In the genomic region with DNA sequence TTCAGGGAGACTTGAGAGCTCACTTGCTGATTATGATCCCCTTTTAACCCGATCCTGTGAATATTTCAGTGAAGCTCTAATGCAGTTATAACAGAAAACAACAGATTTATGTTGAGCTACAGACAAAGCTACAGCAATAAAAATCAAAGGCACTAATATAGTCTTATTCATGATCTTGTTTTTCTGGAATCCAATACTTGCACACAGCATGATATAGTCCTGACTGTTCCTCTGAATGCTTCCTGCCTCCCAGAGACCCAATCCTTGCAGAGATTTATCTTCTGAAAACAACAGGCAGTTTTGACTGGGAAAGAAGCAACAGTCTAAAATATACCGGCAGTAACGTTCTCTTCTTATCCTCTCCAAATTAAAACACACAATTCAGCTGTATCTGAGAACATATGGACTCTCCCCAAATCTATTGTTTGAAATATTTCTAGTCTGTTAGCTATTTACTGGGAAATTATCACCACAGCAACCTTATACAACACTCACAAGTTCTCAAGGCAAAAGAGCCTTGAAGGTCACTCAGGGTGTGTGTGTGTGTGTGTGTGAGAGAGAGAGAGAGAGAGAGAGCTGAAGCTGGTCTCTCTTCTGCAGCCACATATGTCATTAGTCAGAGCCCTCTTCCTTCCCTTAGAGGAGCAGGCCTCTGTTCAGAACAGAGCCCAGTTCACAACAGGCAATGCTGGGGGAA, we compare ENCODE assay signal across 21 mouse cellular contexts. TPM values are rescaled to one million over a fixed set of nuclear protein-coding genes. Genes with fewer than 3 reads are reported as not detected.
DNase-seq lines count a peak whose midpoint lies in the region; ATAC-seq lines count a peak whose summit lies in the region.
"Had no signal": no experiment of that assay in that cellular context is flagged by ENCODE, and none has a peak within 500 bp of the region (broad histone marks: within the 10 kb centered on the region; RNA-seq: fewer than 3 reads in every experiment).

No protein-coding gene starts in this region.

- no peak overlapping the region for H3K4me2 ChIP-seq in kidney, embryonic 14.5 days (replicated peaks; ENCODE audit: low read depth, low read length)
- no peak overlapping the region for H3K4me2 ChIP-seq in lung, embryonic 16.5 days (ENCODE audit: low read depth, low read length)
- no peak overlapping the region for H3K4me2 ChIP-seq in embryonic facial prominence, embryonic 13.5 days
- no peak overlapping the region for H3K4me2 ChIP-seq in neural tube, embryonic 13.5 days
- H3K4me2 ChIP-seq: heart, embryonic 11.5 days; liver, embryonic 12.5 days; midbrain, embryonic 15.5 days had no signal

- H3K36me3 ChIP-seq in kidney, embryonic 14.5 days (ENCODE audit: control insufficient read depth, insufficient read depth, low read length): no peaks in the 10 kb centered on the region
- no peaks in the 10 kb centered on the region for H3K36me3 ChIP-seq in lung, embryonic 16.5 days (ENCODE audit: control insufficient read depth, insufficient read depth, low read length)
- no peaks in the 10 kb centered on the region for H3K36me3 ChIP-seq in embryonic facial prominence, embryonic 13.5 days
- H3K36me3 ChIP-seq in neural tube, embryonic 13.5 days: no peaks in the 10 kb centered on the region
- H3K36me3 ChIP-seq: liver, embryonic 12.5 days; midbrain, embryonic 15.5 days had no signal

- H3K4me1 ChIP-seq in kidney, embryonic 14.5 days (ENCODE audit: control insufficient read depth, insufficient read depth, low read length): peaks cover 9% of the 10 kb centered on the region; the same call in 1 of the 2 replicates
- no peaks in the 10 kb centered on the region; the same call in 1 of the 2 replicates for H3K4me1 ChIP-seq in lung, embryonic 16.5 days (replicated peaks; ENCODE audit: control insufficient read depth, insufficient read depth, low read length)
- peaks cover 13% of the 10 kb centered on the region for H3K4me1 ChIP-seq in embryonic facial prominence, embryonic 13.5 days
- H3K4me1 ChIP-seq in neural tube, embryonic 13.5 days (replicated peaks): peaks cover 9% of the 10 kb centered on the region
- H3K4me1 ChIP-seq: liver, embryonic 12.5 days; midbrain, embryonic 15.5 days had no signal

- no peaks in the 10 kb centered on the region for H3K9me3 ChIP-seq in kidney, embryonic 14.5 days (ENCODE audit: control insufficient read depth, low read length)
- no peaks in the 10 kb centered on the region for H3K9me3 ChIP-seq in lung, embryonic 16.5 days (ENCODE audit: control insufficient read depth, low read length)
- no peaks in the 10 kb centered on the region for H3K9me3 ChIP-seq in embryonic facial prominence, embryonic 13.5 days
- H3K9me3 ChIP-seq in neural tube, embryonic 13.5 days: no peaks in the 10 kb centered on the region
- H3K9me3 ChIP-seq: liver, embryonic 12.5 days; midbrain, embryonic 15.5 days had no signal

- H3K4me3 ChIP-seq in kidney, embryonic 14.5 days (ENCODE audit: low read length): no peak overlapping the region
- no peak overlapping the region for H3K4me3 ChIP-seq in lung, embryonic 16.5 days (ENCODE audit: low read length)
- no peak overlapping the region for H3K4me3 ChIP-seq in embryonic facial prominence, embryonic 13.5 days
- H3K4me3 ChIP-seq in neural tube, embryonic 13.5 days: no peak overlapping the region
- H3K4me3 ChIP-seq: gastrocnemius, adult 2 months; liver, embryonic 12.5 days; midbrain, embryonic 15.5 days; myocyte had no signal

- H3K9ac ChIP-seq in kidney, embryonic 14.5 days (ENCODE audit: low read depth, low read length): no peak overlapping the region
- no peak overlapping the region for H3K9ac ChIP-seq in lung, embryonic 16.5 days (ENCODE audit: low read length)
- H3K9ac ChIP-seq in embryonic facial prominence, embryonic 13.5 days: no peak overlapping the region
- no peak overlapping the region for H3K9ac ChIP-seq in neural tube, embryonic 13.5 days
- H3K9ac ChIP-seq: liver, embryonic 12.5 days; midbrain, embryonic 15.5 days had no signal

- ATAC-seq in kidney, embryonic 14.5 days (ENCODE audit: low FRiP score, low TSS enrichment): peak; percentile 50; the same call in 1 of the 2 replicates
- peak; percentile 45; the same call in 1 of the 2 replicates for ATAC-seq in lung, embryonic 16.5 days (ENCODE audit: low read depth)
- ATAC-seq in embryonic facial prominence, embryonic 13.5 days (ENCODE audit: insufficient number of reproducible peaks, insufficient read depth, low FRiP score, low TSS enrichment, low read depth): no peak
- no peak for ATAC-seq in neural tube, embryonic 13.5 days (ENCODE audit: low read depth)
- ATAC-seq: hindbrain, embryonic 16.5 days; liver, embryonic 12.5 days; midbrain, embryonic 15.5 days had no signal

- DNase-seq in kidney, postnatal 25 days: no peak
- no peak for DNase-seq in lung, postnatal 25 days (ENCODE audit: low spot score)
- no peak for DNase-seq in spleen, postnatal 4 days (ENCODE audit: low spot score in 2 of 2)
- DNase-seq: adrenal gland, adult 2 months; cerebellum, adult 8-10 months; gastrocnemius, adult 2 months; heart, postnatal 14 days; kidney, adult 9 months; lung, adult 2 months; thymus, adult 18-20 months; thymus, postnatal 4 days had no signal

- no peaks in the 10 kb centered on the region for H3K27me3 ChIP-seq in kidney, embryonic 14.5 days (ENCODE audit: control insufficient read depth, insufficient read depth, low read length)
- H3K27me3 ChIP-seq in lung, embryonic 16.5 days (ENCODE audit: control insufficient read depth, insufficient read depth, low read depth, low read length): no peaks in the 10 kb centered on the region
- no peaks in the 10 kb centered on the region for H3K27me3 ChIP-seq in embryonic facial prominence, embryonic 13.5 days
- no peaks in the 10 kb centered on the region for H3K27me3 ChIP-seq in neural tube, embryonic 13.5 days
- H3K27me3 ChIP-seq: liver, embryonic 12.5 days; midbrain, embryonic 15.5 days had no signal

- 36% methylated on average over 3 of the region's 3 CpGs for WGBS in kidney, embryonic 14.5 days
- WGBS in lung, embryonic 16.5 days: 41% methylated on average over 3 of the region's 3 CpGs
- WGBS in embryonic facial prominence, embryonic 13.5 days: 48% methylated on average over 3 of the region's 3 CpGs
- 53% methylated on average over 3 of the region's 3 CpGs for WGBS in neural tube, embryonic 13.5 days

- peak overlapping the region; percentile 37; the same call in 1 of the 2 replicates for H3K27ac ChIP-seq in kidney, embryonic 14.5 days (ENCODE audit: low read depth, low read length)
- H3K27ac ChIP-seq in lung, embryonic 16.5 days (ENCODE audit: low read length): peak overlapping the region; percentile 39; the same call in 1 of the 2 replicates
- H3K27ac ChIP-seq in embryonic facial prominence, embryonic 13.5 days: peak overlapping the region; percentile 48
- H3K27ac ChIP-seq in neural tube, embryonic 13.5 days (replicated peaks): peak overlapping the region; percentile 23; the same call in 1 of the 2 replicates
- H3K27ac ChIP-seq: gastrocnemius, adult 2 months; liver, embryonic 12.5 days; midbrain, embryonic 15.5 days had no signal

RNA-seq across cellular contexts. Expression of a gene that starts 16.8 kb away (rescaled TPM):
- 0.64 and 0.79 TPM in 2 replicates for polyA plus RNA-seq in kidney, embryonic 14.5 days (2014; fragmentation: Nextera tagmentation; extraction: Ambion mirVana)
- 0.09 and 0.18 TPM in 2 replicates for polyA plus RNA-seq in lung, embryonic 16.5 days (2015; fragmentation: Nextera tagmentation; extraction: Ambion mirVana)
- 0.43 and 1.7 TPM in 2 replicates for polyA plus RNA-seq in embryonic facial prominence, embryonic 13.5 days (2015; fragmentation: Nextera tagmentation; extraction: Ambion mirVana)
- polyA plus RNA-seq in neural tube, embryonic 13.5 days (2015; fragmentation: Nextera tagmentation; extraction: Ambion mirVana): not detected in 2 replicates
- polyA plus RNA-seq: adrenal gland, adult 2 months; gonadal fat pad, adult 2 months; hindbrain, embryonic 16.5 days; liver, embryonic 12.5 days; midbrain, embryonic 15.5 days; myocyte had no signal

Comparison
In these comparisons a context has a peak if more than half of its experiments do, and no peak if none do; other contexts are left out.
1. ATAC-seq: peak in kidney, embryonic 14.5 days (single experiment) and lung, embryonic 16.5 days (single experiment); none in embryonic facial prominence, embryonic 13.5 days (single experiment) and neural tube, embryonic 13.5 days (single experiment).
2. Peak in every context shown above with its lines, with median percentiles within 50 percentile points of each other: H3K27ac ChIP-seq.